Mouse (Mus musculus): ENCODE measurements at regions not wholly inside any gene's neighbourhood (a gene's known extent, or its start where the extent isn't known, plus 50 kb on each side); places are given as distances from the start of the nearest gene placed in this dataset.

GRCm38 (mm10) chr10:117555542-117555941 lies 73.8 kb upstream of the Cpm start:
- no peak for DNase-seq

- no peak for DNase-seq
Measured at GRCm38 (mm10) chr10:117555044-117555443, 74.3 kb upstream of the Cpm start.

- no peak for DNase-seq
Measured at GRCm38 (mm10) chr10:117554533-117554932, 74.8 kb upstream of the Cpm start.

- DNase-seq: no peak
Measured at GRCm38 (mm10) chr10:117553211-117554186, 75.8 kb upstream of the Cpm start.

GRCm38 (mm10) chr10:117552049-117552652 lies 77.1 kb upstream of the Cpm start:
- DNase-seq: no peak

GRCm38 (mm10) chr10:117551234-117552048 lies 77.9 kb upstream of the Cpm start:
- no peak for DNase-seq

GRCm38 (mm10) chr10:117549854-117550605 lies 79.3 kb upstream of the Cpm start:
- DNase-seq: no peak

GRCm38 (mm10) chr10:117549506-117549830 lies 79.8 kb upstream of the Cpm start:
- DNase-seq: no peak

GRCm38 (mm10) chr10:117548775-117549505 lies 80.4 kb upstream of the Cpm start:
- DNase-seq: no peak

GRCm38 (mm10) chr10:117548262-117548661 lies 81.0 kb upstream of the Cpm start:
- no peak for DNase-seq

GRCm38 (mm10) chr10:117547275-117547674 lies 82.0 kb upstream of the Cpm start:
- DNase-seq: no peak

GRCm38 (mm10) chr10:117545842-117546631 lies 83.3 kb upstream of the Cpm start:
- no peak for DNase-seq

- peak; percentile 18 for DNase-seq
Measured at GRCm38 (mm10) chr10:117544680-117545546, 84.4 kb upstream of the Cpm start.

GRCm38 (mm10) chr10:117543995-117544679 lies 85.2 kb upstream of the Cpm start:
- no peak for DNase-seq

- DNase-seq: no peak
Measured at GRCm38 (mm10) chr10:117543696-117543950, 85.7 kb upstream of the Cpm start.

GRCm38 (mm10) chr10:117542886-117543695 lies 86.2 kb upstream of the Cpm start:
- DNase-seq: no peak

- no peak for DNase-seq
Measured at GRCm38 (mm10) chr10:117542351-117542750, 86.9 kb upstream of the Cpm start.

- DNase-seq: no peak
Measured at GRCm38 (mm10) chr10:117541487-117541886, 87.8 kb upstream of the Cpm start.

Measured in kidney, postnatal 14 days (tissue).